16 mouse cellular contexts compared by ENCODE assay signal in genomic region chr3:108499826-108500225, GRCm38 (mm10). TPM values are rescaled to one million over a fixed set of nuclear protein-coding genes. Genes with fewer than 3 reads are reported as not detected.
DNase-seq lines count a peak whose midpoint lies in the region; ATAC-seq lines count a peak whose summit lies in the region.
"Had no signal": no experiment of that assay in that cellular context is flagged by ENCODE, and none has a peak within 500 bp of the region (broad histone marks: within the 10 kb centered on the region; RNA-seq: fewer than 3 reads in every experiment).

No protein-coding gene starts in this region.

- whole genome bisulfite sequencing in hindbrain, embryonic 16.5 days: 50% methylated on average over 8 of the region's 8 CpGs
- 65% methylated on average over 8 of the region's 8 CpGs for WGBS in hindbrain, embryonic 12.5 days
- WGBS in kidney, embryonic 15.5 days: 83% methylated on average over 8 of the region's 8 CpGs
- WGBS in heart, embryonic 10.5 days: 71% methylated on average over 8 of the region's 8 CpGs
- 63% methylated on average over 8 of the region's 8 CpGs for WGBS in hindbrain, embryonic 13.5 days

- no peaks in the 10 kb centered on the region for H3K27me3 ChIP-seq in hindbrain, embryonic 16.5 days (replicated peaks; ENCODE audit: control insufficient read depth, insufficient read depth, low read length)
- no peaks in the 10 kb centered on the region for H3K27me3 ChIP-seq in hindbrain, embryonic 12.5 days
- peaks cover 4% of the 10 kb centered on the region; the same call in 1 of the 2 replicates for H3K27me3 ChIP-seq in kidney, embryonic 15.5 days
- H3K27me3 ChIP-seq in heart, embryonic 10.5 days (ENCODE audit: insufficient read depth, poor library complexity, severe bottlenecking): no peaks in the 10 kb centered on the region; the same call in 1 of the 2 replicates
- no peaks in the 10 kb centered on the region for H3K27me3 ChIP-seq in hindbrain, embryonic 13.5 days
- H3K27me3 ChIP-seq: heart, embryonic 12.5 days had no signal

- no peak overlapping the region for H3K27ac ChIP-seq in hindbrain, embryonic 16.5 days (ENCODE audit: low read depth, low read length)
- H3K27ac ChIP-seq in hindbrain, embryonic 12.5 days: no peak overlapping the region
- no peak overlapping the region for H3K27ac ChIP-seq in kidney, embryonic 15.5 days
- no peak overlapping the region for H3K27ac ChIP-seq in heart, embryonic 10.5 days
- no peak overlapping the region for H3K27ac ChIP-seq in hindbrain, embryonic 13.5 days
- H3K27ac ChIP-seq: hindbrain, embryonic 14.5 days; limb, embryonic 15.5 days; neural tube, embryonic 15.5 days had no signal

- ATAC-seq in hindbrain, embryonic 16.5 days: peak; percentile 34; the same call in 1 of the 2 replicates
- ATAC-seq in hindbrain, embryonic 12.5 days (ENCODE audit: low FRiP score): no peak
- ATAC-seq in kidney, embryonic 15.5 days (replicated peaks; ENCODE audit: low FRiP score): 0 out of 2 replicates have a peak, but pooled peaks have one; percentile 49
- no peak for ATAC-seq in hindbrain, embryonic 13.5 days (ENCODE audit: low FRiP score)
- ATAC-seq: forebrain, embryonic 16.5 days had no signal

- no peaks in the 10 kb centered on the region for H3K36me3 ChIP-seq in hindbrain, embryonic 16.5 days (ENCODE audit: control insufficient read depth, insufficient read depth, low read length)
- H3K36me3 ChIP-seq in hindbrain, embryonic 12.5 days: no peaks in the 10 kb centered on the region
- no peaks in the 10 kb centered on the region for H3K36me3 ChIP-seq in kidney, embryonic 15.5 days
- H3K36me3 ChIP-seq in heart, embryonic 10.5 days: no peaks in the 10 kb centered on the region
- no peaks in the 10 kb centered on the region for H3K36me3 ChIP-seq in hindbrain, embryonic 13.5 days
- H3K36me3 ChIP-seq: heart, embryonic 12.5 days; limb, embryonic 15.5 days; neural tube, embryonic 15.5 days had no signal

- no peak overlapping the region for H3K9ac ChIP-seq in hindbrain, embryonic 16.5 days (ENCODE audit: low read depth, low read length)
- no peak overlapping the region for H3K9ac ChIP-seq in hindbrain, embryonic 12.5 days
- H3K9ac ChIP-seq in kidney, embryonic 15.5 days: no peak overlapping the region
- H3K9ac ChIP-seq in hindbrain, embryonic 13.5 days: no peak overlapping the region
- H3K9ac ChIP-seq: heart, embryonic 12.5 days; hindbrain, embryonic 14.5 days; limb, embryonic 15.5 days; neural tube, embryonic 15.5 days had no signal

- no peak overlapping the region for H3K4me2 ChIP-seq in hindbrain, embryonic 16.5 days (ENCODE audit: low read length)
- H3K4me2 ChIP-seq in hindbrain, embryonic 12.5 days (replicated peaks): no peak overlapping the region
- H3K4me2 ChIP-seq in kidney, embryonic 15.5 days: no peak overlapping the region
- H3K4me2 ChIP-seq in hindbrain, embryonic 13.5 days: no peak overlapping the region
- H3K4me2 ChIP-seq: heart, embryonic 12.5 days; hindbrain, embryonic 14.5 days; limb, embryonic 15.5 days; neural tube, embryonic 15.5 days had no signal

- no peaks in the 10 kb centered on the region for H3K4me1 ChIP-seq in hindbrain, embryonic 16.5 days (ENCODE audit: control insufficient read depth, insufficient read depth, low read depth, low read length)
- H3K4me1 ChIP-seq in hindbrain, embryonic 12.5 days: peaks cover 8% of the 10 kb centered on the region; the same call in 1 of the 2 replicates
- peaks cover 8% of the 10 kb centered on the region; the same call in 1 of the 2 replicates for H3K4me1 ChIP-seq in kidney, embryonic 15.5 days
- peaks cover 12% of the 10 kb centered on the region for H3K4me1 ChIP-seq in heart, embryonic 10.5 days
- peaks cover 26% of the 10 kb centered on the region for H3K4me1 ChIP-seq in hindbrain, embryonic 13.5 days (replicated peaks)
- H3K4me1 ChIP-seq: heart, embryonic 12.5 days had no signal

- peak; percentile 53 for DNase-seq in MN1 (ENCODE audit: low spot score)
- DNase-seq in cerebellum, adult 18-20 months: peak; percentile 89 to 91
- DNase-seq in heart, embryonic 10.5 days (ENCODE audit: low spot score): no peak
- DNase-seq in urinary bladder, postnatal 36 days (ENCODE audit: low spot score in 2 of 2): no peak
- DNase-seq: lung, adult 18-20 months; spleen, adult 18-20 months had no signal

- no peak overlapping the region for H3K4me3 ChIP-seq in hindbrain, embryonic 16.5 days (ENCODE audit: low read length)
- H3K4me3 ChIP-seq in hindbrain, embryonic 12.5 days: no peak overlapping the region
- no peak overlapping the region for H3K4me3 ChIP-seq in kidney, embryonic 15.5 days (replicated peaks)
- no peak overlapping the region for H3K4me3 ChIP-seq in heart, embryonic 10.5 days
- H3K4me3 ChIP-seq in hindbrain, embryonic 13.5 days: no peak overlapping the region
- H3K4me3 ChIP-seq: heart, embryonic 12.5 days; limb, embryonic 15.5 days; neural tube, embryonic 15.5 days had no signal

- H3K9me3 ChIP-seq in hindbrain, embryonic 16.5 days (ENCODE audit: control insufficient read depth, low read length): no peaks in the 10 kb centered on the region
- H3K9me3 ChIP-seq in hindbrain, embryonic 12.5 days (replicated peaks): no peaks in the 10 kb centered on the region
- no peaks in the 10 kb centered on the region for H3K9me3 ChIP-seq in kidney, embryonic 15.5 days (replicated peaks)
- H3K9me3 ChIP-seq in heart, embryonic 10.5 days: no peaks in the 10 kb centered on the region
- H3K9me3 ChIP-seq in hindbrain, embryonic 13.5 days: no peaks in the 10 kb centered on the region
- H3K9me3 ChIP-seq: heart, embryonic 12.5 days; limb, embryonic 15.5 days; neural tube, embryonic 15.5 days had no signal

RNA-seq across cellular contexts. Expression of gene 1700013F07Rik, which starts 34.1 kb away (rescaled TPM):
- polyA plus RNA-seq in hindbrain, embryonic 16.5 days (2015; fragmentation: Nextera tagmentation; extraction: Ambion mirVana): 1.9 and 2.7 TPM in 2 replicates
- polyA plus RNA-seq in hindbrain, embryonic 12.5 days (2016; fragmentation: Nextera tagmentation; extraction: Ambion mirVana): 1.2 and 2.2 TPM in 2 replicates
- 0.50 TPM in 1 of 2 replicates, not detected in the other for polyA plus RNA-seq in kidney, embryonic 15.5 days (2015; fragmentation: Nextera tagmentation; extraction: Ambion mirVana)
- 0.24 TPM in 1 of 2 replicates, not detected in the other for polyA plus RNA-seq in heart, embryonic 10.5 days (2016; fragmentation: Nextera tagmentation; extraction: Ambion mirVana)
- polyA plus RNA-seq in hindbrain, embryonic 13.5 days (2015; fragmentation: Nextera tagmentation; extraction: Ambion mirVana): 0.74 and 2.9 TPM in 2 replicates
- polyA plus RNA-seq: C2C12; heart, embryonic 12.5 days; limb, embryonic 15.5 days had no signal

RNA-seq across cellular contexts. Expression of gene 5330417C22Rik, which starts 36.5 kb away (rescaled TPM):
- polyA plus RNA-seq in hindbrain, embryonic 16.5 days (2015; fragmentation: Nextera tagmentation; extraction: Ambion mirVana): 16.0 and 18.5 TPM in 2 replicates
- 3.1 and 5.9 TPM in 2 replicates for polyA plus RNA-seq in hindbrain, embryonic 12.5 days (2016; fragmentation: Nextera tagmentation; extraction: Ambion mirVana)
- polyA plus RNA-seq in kidney, embryonic 15.5 days (2015; fragmentation: Nextera tagmentation; extraction: Ambion mirVana): 1.00 and 1.1 TPM in 2 replicates
- polyA plus RNA-seq in heart, embryonic 10.5 days (2016; fragmentation: Nextera tagmentation; extraction: Ambion mirVana): 0.24 and 0.69 TPM in 2 replicates
- 9.8 and 10.0 TPM in 2 replicates for polyA plus RNA-seq in hindbrain, embryonic 13.5 days (2015; fragmentation: Nextera tagmentation; extraction: Ambion mirVana)

RNA-seq across cellular contexts. Expression of gene Sars, which starts 54.8 kb away (rescaled TPM):
- polyA plus RNA-seq in hindbrain, embryonic 16.5 days (2015; fragmentation: Nextera tagmentation; extraction: Ambion mirVana): 216 and 224 TPM in 2 replicates
- 186 and 188 TPM in 2 replicates for polyA plus RNA-seq in hindbrain, embryonic 12.5 days (2016; fragmentation: Nextera tagmentation; extraction: Ambion mirVana)
- polyA plus RNA-seq in kidney, embryonic 15.5 days (2015; fragmentation: Nextera tagmentation; extraction: Ambion mirVana): 126 and 131 TPM in 2 replicates
- 106 and 130 TPM in 2 replicates for polyA plus RNA-seq in heart, embryonic 10.5 days (2016; fragmentation: Nextera tagmentation; extraction: Ambion mirVana)
- polyA plus RNA-seq in hindbrain, embryonic 13.5 days (2015; fragmentation: Nextera tagmentation; extraction: Ambion mirVana): 220 and 230 TPM in 2 replicates

Comparison
In these comparisons a context has a peak if more than half of its experiments do, and no peak if none do; other contexts are left out.
1. ATAC-seq: peak in hindbrain, embryonic 16.5 days (single experiment) and kidney, embryonic 15.5 days (single experiment); none in hindbrain, embryonic 12.5 days (single experiment) and hindbrain, embryonic 13.5 days (single experiment).
2. DNase-seq: peak in MN1 (single experiment) and cerebellum, adult 18-20 months (2 of 2); none in heart, embryonic 10.5 days (single experiment) and urinary bladder, postnatal 36 days (0 of 2).